Mouse (Mus musculus) thymus, postnatal 14 days (tissue): ENCODE measurements around the gene Med13l.
"Not testable (repeated sequence)": the region's sequence is repeated elsewhere in the genome, so short reads cannot be mapped to it uniquely, and the experiment has no call there.

Experiments used
- DNase-seq: peaks from one replicate; pipeline ENCODE4 v3.0.0; 2021

The Med13l gene

DNA sequence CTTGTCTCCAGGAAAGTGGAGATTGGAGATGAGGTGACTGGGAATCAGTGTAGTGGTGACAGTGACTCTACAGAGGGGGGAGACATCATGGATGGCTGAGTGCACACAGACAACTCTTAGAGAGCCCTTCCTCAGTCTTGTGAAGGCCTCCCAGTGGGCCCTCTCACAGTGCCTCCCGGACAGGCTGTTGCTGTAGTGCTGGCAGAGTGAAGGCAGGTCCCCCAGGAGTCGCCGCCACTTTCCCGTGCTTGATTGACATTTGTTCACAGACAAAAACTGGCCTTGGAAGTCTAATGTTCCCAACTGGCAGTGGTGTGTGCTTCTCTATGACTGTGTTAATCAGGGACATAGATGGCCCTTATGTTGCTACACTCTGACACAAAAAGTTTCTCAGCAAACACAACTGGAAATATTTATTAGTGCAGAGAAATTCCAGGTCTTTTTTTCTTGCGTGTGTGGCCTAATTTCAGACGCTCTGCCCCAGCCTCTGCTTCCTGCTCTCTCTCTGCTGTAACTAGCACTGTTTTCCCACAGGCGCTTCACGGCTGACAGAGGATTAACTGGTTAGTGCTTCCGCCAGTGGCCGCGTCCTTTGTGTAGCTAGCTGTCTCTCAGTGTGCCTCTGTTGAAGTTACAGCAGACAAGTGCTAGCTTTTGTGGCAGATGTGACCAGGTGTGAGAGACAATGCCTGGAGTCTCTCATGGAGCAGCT, 75.2 kb downstream of the Med13l start:
- peak; percentile 44 for DNase-seq

DNA sequence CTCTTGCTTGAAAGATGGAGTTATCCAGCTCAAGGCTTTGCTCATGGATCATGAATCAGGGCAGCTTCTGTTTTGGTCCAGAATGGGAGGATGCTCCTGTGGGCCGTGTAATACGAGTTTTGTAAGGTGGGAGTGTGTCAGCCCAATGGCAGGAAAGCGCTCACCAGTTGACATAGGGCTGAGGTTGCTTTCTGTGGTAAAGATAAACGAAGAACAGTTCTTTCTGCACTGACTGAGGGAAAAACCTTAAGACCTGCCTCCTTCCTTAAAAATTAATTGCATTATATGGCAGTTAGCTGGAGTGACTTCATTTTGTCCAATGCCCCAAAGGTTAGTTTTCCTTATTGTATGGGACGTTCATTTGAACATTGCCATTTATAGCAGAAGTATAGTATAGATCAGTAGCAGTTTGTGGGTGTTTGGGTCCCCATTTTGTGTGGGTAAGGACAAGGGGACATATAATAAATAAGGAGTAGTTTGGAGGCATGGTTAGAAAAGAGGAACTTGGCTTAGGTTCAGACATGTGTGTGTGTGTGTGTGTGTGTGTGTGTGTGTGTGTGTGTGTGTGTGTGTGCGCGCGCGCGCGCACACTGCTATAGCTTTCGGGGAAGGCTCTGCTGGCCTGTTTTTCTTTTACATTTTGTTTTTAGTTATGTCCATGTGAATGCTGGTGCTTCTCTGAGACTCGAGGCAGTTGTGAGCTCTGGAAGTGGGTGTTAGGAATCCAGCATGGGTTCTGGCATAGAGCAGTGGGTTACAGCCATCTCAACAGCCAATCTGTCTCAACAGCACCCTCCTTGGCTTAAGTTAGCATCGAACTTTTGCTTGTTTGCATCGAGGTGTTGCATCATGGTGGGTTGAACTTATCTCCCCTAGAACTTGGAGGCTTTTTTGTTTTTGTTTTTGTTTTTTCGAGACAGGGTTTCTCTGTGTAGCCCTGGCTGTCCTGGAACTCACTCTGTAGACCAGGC, 76.2 kb downstream of the Med13l start:
- DNase-seq, result no peak

DNA sequence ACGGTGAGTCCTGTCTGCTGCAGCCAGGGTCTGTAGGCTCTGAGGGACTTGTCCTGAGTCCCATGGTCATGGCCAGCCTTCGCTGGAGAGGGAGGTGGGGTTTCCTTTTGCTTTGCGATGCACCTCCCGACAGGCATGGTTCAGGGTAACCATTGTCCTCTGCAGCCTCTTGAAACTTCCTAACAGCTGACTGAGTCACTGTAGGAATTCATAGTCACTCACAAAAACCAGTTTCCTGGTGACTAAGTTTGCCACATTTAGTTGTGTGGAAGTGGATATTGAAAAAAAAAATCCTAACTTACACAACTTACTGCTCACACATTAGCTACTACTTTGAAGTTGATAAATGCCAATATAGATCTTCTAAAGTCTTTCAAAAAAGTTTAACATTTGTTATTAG, 77.5 kb downstream of the Med13l start:
- no peak for DNase-seq

DNA sequence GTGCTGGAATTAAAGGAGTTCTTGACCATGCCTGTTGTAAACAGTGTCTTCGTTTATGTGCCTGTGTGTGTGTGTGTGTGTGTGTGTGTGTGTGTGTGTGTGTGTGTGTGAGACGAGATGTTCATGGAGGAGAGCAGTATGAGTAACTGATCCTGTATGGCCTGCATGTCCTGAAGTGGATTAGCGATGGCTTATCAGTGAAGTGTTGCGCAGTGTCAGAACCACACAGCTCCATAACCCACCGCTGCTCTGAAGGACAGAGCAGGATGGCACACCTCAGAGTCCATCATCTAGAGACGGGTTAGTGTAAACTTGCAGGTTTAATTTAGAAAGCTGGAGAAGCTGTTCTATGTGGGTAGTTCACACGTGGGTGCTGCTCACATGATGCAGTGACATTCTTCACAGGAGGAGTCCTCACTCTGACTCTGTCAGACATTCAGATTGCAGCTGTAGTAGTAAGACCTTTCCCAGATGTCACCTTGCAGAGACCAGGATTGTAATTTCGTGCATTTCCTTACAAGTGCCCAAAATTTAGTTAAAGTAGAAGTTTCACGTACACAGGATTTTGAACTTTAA, 78.1 kb downstream of the Med13l start:
- no peak for DNase-seq

DNA sequence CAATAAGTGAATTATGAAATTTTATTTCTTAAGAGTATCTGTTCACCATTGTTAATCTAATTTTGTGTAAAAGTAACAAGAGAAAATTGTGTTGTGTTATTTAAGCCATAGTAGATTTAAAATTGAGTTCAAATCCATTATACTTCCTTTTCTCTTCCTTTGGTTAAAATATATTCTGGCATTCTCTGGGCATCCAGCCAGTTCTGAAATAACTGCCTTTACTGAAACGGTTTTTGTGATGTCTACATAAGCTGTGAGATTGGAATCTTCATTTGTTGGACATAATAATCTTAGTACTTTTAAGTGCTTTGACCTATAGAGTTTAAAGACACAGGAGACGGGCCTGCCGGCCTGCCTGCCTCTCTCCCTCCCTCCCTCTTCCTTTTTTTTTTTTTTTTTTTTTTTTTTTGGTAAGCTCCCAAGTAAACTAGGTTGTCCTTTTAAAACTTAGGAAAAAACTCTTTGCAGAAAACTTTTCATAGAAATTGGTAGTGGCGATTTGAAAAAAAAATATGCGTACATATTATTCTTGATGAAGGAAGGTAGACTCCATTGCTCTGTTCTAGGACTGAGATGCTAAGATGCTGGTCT, 78.7 kb downstream of the Med13l start:
- DNase-seq, result no peak

DNA sequence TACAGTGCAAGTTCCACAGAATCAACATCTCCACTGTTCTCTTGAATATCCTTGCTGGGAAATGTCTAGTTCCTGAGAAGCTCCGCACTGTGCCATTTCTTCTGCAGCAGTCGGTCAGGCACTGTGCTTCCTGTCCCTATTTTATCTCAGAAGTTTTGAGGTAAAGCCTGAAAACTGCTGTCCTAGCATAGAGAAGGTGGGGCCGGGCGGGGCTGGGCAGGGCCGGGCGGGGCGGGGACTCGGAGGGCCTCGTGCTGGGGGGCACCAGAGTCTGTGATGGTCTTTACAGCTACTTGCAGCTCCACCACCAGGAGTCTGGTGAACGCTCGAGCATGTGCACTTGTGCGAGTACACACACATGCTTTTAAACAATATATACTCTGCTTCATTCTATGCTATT, 83.6 kb downstream of the Med13l start:
- no peak for DNase-seq

DNA sequence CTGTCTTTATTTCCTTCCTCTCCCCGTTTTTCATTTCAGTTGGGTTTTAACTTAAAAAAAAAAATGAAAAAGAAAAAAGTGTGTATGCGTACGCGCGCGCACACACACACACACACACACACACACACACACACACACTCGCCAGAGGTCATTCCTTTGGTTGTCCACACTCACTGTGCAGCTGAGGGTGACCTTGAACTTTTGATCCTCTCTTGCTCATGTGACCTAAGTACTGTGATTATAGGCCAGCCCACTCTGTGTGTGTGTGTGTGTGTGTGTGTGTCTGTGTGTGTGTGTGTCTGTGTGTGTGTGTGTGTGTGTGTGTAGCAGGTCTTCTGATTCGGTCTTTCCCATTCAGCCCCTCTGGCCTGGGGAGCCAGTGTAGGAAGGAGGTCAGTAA, 84.0 kb downstream of the Med13l start:
- no peak for DNase-seq

DNA sequence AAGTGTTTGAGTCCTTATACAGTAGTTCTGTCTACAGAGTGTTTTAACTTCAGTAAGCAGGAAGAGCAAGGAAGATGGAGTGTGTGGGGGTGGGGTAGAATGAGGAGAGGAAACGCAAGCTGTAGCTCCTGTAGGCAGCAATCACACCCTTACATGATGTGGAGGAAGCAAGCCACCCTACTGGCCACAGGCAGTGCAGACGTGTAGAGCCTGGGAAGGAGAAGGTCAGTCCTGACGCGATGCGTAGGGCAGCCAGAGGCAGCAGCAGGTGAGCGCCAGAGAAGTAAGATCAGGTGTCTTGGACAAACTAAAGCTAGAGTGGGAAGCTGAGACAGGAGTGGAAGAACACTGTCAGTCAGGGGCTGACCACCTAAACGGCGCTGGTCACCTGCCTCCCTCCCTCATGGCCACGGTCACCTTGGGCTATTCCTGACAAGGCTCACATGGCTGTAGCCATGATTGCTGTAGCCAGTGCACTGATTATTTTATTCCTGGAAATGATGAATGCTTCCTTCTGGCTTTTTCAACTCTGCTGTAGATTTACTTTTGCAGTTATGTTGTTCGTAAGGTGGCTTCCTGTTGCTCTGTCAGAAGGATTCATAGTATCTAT, 84.8 kb downstream of the Med13l start:
- peak; percentile 61 for DNase-seq

DNA sequence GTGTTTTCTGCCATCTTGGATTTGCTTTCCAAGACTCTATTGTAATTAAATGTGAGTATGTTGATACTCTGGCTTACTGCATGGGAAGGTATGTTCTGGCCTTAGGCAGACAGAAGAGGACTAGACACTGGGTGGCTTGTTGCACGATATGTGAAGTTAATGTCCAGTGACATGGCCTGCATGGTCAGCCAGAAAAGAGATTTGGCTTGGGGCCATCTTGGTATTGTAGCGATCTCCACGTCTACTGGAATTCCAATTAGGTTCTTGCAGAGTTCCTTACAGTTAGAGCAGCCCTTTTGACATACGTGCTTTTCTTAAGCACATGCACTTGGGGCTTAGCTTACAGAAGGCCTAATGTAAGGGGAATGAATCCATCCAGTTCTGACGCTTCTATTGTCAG, 86.4 kb downstream of the Med13l start:
- no peak for DNase-seq

DNA sequence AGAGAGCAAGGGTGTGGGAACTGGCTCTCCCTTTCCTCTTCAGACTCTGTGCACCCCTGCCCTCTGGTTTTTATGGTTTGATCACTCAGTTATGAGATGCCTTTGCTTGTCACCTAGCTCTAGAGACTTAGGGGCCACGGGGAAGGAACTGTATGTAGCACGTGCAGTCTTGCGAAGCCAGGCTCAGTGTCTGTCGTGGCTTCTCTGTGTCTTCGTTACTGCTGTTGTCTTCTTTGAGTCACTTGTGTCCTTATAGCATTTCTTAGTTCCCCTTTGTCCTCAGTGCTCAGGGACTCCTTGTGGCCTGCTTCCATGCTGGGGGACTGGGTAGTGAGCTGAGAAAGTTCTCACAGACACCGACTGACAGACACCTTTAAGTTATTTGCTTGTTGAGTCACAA, 86.9 kb downstream of the Med13l start:
- no peak for DNase-seq

DNA sequence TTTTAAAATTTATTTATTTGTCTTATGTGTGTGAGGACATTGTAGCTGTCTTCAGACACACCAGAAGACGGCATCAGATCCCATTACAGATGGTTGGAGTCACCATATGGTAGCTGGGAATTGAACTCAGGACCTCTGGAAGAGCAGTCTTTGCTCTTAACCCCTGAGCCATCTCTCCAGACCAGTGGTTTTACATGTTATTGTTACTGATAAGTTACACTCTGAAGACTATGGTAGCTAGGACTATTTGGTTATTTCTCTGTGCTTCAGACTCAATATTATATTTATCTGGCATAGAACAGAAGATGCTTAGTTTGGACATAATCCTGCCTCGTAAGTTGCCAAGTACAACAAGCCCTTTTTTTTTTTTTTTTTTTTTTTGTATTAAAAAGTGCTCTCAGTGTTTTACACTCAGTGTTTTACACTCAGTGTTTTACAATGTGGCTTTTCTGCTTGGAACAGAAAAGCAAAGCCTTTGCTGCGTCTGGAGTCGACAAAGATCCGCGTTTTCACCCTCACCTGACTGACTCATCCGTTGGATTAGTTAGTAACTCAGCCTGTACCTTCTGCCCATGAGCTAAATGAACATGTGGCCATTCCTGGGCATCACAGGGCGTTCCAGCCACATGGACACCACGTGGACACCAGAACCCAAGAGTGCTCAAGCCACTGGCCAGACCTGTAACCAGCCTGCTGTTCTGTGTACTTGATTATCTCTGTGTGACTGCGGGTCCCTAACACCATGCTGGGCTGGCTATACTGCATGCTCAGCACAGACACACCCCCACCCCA, 88.9 kb downstream of the Med13l start:
- DNase-seq, result no peak

DNA sequence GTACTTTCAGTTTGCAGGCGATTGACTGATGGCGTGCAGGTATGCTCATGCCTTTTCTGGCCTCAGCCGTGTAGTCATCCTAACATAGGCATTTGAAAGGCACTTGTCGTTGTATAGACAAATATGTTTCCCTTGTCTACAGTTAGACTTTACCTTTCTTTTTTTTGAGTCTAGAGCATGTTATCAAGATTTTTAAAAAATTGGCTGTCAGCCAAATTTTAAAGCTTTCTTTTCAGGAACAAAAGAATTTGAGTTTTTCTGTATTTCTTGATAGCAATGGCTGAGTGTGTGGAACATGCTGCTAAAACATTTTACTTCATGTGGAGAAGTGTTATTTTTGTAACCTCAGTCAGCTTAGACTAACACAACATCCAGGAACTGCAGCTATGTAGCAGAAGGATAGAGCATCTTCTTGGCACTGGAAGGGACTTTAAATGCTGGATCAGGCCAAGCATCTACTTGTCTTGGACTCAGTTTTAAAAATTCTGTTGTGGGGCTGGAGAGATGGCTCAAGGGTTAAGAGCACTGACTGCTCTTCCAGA, 89.6 kb downstream of the Med13l start:
- DNase-seq, result no peak

DNA sequence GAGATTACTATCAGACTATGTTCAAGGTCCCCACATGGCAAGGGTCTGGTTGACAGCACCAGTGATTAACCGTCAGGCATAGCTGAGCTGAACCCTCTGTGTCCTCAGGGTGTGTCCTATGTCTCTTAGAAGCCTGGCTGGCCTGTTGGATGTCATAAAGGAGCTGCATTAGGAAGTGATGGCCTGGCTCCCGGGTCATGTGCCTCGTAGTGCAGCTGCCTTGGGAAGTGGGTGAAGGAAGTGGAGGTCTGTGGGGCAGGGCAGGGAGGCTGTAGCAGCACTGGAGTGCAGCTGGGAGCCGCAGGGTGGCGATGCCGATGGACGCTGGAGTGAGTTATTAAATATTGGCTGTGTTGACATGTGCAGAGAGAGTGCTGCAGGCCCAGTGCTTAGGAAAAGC, 90.3 kb downstream of the Med13l start:
- DNase-seq, result no peak

DNA sequence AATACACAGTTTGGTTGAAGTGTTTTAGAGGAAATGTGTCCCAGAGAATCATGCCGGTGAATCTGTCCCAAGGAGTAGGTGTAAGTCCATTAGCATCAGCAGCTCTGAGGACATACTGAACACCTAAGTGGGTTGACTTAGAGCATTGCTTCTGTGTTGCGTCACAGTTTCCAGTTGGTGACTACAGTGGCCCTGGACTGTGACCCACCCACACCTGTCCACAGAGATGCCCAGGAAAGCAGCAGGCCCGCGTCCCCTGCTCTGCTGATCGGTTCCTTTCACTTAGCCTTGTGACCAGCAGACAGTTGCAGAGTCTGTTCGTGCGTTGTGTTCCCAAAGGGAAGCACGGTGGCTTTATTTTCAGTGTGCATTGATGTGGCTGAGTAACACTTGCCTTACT, 92.1 kb downstream of the Med13l start:
- DNase-seq, result no peak

DNA sequence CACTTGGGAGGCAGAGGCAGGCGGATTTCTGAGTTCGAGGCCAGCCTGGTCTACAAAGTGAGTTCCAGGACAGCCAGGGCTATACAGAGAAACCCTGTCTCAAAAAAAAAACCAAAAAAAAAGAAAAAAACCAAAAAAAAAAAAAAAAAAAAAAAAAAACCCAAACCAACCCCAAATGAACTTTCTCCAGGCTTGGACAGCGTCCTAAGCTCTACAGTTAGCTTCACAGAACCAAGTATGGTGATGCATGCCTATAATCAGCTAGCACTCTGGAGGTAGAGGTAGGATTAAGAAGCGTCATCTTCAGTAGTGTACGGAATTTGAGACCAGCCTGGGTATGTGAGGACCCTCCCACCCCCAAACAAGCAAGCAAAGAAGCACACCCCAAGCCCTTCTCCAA, 92.6 kb downstream of the Med13l start:
- not testable (repeated sequence) for DNase-seq

DNA sequence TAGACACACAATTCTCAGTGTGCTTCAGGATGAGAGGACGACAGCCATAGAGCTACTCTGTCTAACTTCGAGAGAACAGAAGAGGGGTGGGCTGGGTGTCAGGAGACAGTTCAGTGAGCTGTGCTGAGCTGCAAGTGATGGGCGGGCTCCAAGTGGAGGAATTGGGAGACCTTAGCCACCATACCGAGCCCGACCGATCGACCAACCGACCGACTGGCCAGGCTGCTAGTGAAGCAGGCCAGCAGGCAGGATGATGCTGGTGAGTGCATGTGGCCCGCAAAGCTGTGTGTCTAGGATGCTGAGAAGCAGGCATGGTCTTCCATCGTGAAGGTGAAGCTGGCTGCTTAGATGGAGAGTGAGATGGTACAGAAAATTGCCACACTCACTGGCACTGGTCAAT, 94.1 kb downstream of the Med13l start:
- DNase-seq, result no peak

DNA sequence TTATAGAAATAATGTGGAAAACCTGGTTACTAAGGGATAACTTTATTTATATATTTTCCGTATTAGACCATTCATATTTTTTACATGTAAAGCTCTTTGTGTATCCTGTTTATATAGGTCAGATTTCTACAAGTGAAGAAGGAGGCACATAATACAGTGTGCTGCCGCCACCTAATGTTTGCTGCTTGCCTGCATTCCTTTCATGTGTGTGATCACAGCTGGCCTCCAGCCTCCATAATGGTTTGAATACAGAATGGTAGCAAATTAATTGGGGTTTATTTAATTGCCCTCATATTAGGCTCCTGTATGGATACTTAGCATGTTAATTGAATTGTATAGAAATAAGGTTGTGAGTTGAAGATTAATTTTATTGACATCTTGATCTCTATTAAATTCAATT, 94.5 kb downstream of the Med13l start:
- DNase-seq, result peak; percentile 62

DNA sequence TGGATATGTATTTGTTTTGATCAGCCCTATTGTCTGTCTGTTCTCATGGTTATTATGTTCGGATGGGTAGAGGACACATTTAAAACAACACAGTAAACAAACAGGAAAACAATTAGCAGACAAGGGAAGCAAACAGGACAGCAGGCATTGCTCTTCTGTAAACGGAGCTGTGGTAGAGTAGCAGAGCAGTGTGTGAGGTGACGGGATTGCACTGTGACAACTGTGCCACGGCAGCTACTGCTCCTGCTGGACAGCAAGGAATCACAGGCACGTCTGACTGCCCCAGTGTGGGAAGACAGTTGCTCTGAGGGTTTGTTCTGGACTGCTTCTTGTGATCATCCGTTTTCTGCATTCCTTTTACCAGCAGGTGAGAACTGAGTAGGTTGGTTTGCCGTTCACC, 94.9 kb downstream of the Med13l start:
- DNase-seq, result no peak

DNA sequence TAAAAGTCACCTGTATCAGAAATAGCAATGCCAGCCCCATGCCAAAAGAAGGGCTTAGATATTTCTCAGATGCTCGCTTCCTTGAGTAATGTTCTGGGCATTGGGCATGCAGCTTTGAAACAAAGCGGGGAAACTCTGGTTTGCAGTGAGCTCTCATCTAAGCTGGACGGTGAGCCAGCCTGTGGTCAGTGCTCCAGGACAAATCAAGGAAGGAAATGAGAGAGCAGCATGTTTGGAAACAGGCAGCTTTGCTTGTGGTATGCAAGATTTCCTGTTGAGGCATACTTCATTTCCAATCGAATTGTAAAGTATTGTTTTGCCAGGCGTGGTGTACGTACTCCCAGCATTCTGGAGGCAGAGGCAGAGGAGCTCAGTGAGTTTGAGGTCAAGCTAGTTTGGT, 95.5 kb downstream of the Med13l start:
- DNase-seq, result no peak

DNA sequence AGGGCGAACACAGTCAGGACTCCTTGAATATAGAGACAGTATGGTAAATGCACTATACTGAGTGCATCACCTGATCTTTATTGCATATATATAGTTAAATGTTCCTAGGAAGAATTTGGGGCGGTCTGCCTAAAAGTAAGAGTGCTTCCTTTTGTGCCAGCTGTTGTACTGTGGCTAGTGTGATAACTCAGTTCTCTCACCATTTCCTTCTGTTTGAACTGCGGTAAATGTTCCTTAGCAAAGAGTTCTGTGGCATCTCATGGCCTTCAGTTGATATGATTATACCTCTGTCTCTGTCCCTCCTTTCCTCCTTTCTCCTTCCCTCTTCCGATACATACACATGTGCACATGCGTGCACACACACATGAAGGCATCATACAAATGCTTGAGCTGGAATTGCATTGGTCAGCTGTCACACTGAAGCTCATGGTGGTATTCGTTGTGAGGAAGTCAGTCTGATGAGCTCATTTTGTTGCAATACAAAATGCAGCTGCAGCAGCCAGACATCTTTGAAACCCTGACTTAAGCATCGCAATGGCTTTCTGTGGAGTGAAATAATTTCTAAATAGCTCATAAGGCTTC, 97.9 kb downstream of the Med13l start:
- DNase-seq, result no peak

DNA sequence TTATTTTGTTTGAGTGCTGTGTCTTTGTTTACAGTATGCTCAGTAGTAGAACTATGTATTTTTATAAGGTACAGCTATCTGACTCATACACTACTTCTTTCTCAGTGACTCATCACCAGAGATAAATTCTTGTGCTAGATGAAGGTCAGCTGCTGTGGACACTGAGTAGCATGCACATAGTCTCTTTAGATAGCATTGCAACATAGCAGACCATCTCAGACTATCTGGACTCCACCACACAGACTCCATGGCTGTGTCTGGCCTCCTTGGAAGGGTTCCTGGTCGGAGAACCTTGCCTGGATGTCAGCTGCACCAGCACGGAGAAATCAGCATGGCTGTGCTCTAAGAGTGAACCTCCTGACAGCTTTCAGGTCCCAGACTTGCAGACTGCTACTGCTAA, 99.2 kb downstream of the Med13l start:
- DNase-seq, result no peak

DNA sequence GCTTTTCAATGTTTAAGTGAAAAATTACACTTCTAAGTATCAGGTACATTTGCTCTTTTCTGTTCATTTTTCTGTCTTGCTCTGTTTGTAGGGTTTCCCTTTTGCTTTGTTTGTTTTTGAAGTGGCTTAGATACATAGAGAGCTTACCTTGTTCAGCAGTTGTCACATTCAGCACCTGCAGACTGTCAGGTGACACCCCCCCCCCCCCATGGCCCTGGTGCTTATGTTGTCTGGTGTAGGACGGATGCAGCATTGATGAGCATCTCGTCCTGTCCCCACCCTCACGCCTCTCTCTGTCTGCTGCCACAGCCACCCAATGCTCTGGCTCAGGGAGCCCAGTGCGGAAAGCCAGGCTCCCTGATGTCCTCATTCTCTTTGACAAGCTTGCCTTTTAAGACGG, 101.3 kb downstream of the Med13l start:
- DNase-seq, result peak; percentile 41
